Mouse (Mus musculus): Measurements from ENCODE around the gene Rps6ka5. TPM values are rescaled to one million over a fixed set of nuclear protein-coding genes. Genes with fewer than 3 reads are reported as not detected.

The Rps6ka5 gene
- polyA plus RNA-seq, 1 experiment from 2014 or later, result 3.8 TPM

DNA sequence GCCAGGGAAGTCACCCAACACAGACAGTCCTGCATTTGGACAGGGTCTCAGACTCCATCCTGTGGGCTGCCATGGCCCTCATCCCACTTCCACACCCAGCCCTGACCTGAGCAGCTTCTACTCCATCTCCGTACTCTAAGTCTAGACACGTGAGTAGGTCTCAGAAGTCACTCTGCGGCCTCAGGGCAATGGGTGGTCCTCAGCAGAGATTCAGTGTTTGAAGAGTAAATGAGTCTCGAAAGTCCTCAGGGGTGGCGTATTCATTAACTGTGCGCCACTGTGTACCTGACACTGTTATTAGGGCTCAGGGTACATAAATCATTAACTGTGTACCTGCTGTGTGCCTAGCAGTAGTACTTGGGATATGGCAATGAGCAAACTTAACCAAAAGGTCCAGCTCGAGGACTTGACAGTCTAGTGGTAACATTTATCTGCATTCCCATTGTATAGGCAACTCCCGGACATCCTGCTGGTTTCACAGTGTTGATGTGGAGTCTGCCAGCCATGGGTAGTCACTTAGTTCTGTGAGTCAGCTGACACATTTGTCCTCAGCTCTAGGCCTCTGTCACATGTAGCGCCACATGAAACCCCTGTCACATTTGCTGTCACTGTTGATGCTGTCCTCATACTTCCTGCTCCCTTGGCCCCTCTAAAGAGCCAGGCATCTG lies 217.0 kb downstream of the Rps6ka5 start:
- Histone ChIP-seq H3K36me3 (replicated peaks; ENCODE audit: control insufficient read depth, insufficient read depth, low read depth, low read length) (no peaks in the 10 kb centered on the region; the same call in 1 of the 2 replicates), H3K9ac (replicated peaks; ENCODE audit: low read length) (no peak overlapping the region), H3K4me3 (ENCODE audit: low read depth, low read length) (no peak overlapping the region), H3K9me3 (replicated peaks; ENCODE audit: control insufficient read depth, low read length) (no peaks in the 10 kb centered on the region), H3K27ac (replicated peaks; ENCODE audit: low read depth, low read length) (no peak overlapping the region), H3K4me1 (ENCODE audit: control insufficient read depth, insufficient read depth, low read length) (no peaks in the 10 kb centered on the region), H3K27me3 (ENCODE audit: control insufficient read depth, insufficient read depth, low read length) (no peaks in the 10 kb centered on the region), H3K4me2 (ENCODE audit: low read depth, low read length) (no peak overlapping the region)
- ATAC-seq (replicated peaks; ENCODE audit: insufficient number of reproducible peaks, low FRiP score, low TSS enrichment, low read depth) (no peak), DNase-seq (ENCODE audit: low spot score) (no peak)
- WGBS, result 85% methylated on average over 9 of the region's 9 CpGs

- Histone ChIP-seq H3K27ac (replicated peaks; ENCODE audit: low read depth, low read length) (no peak overlapping the region), H3K36me3 (replicated peaks; ENCODE audit: control insufficient read depth, insufficient read depth, low read depth, low read length) (no peaks in the 10 kb centered on the region; the same call in 1 of the 2 replicates)
Measured at GRCm38 (mm10) chr12:100508668-100509067, 218.1 kb downstream of the Rps6ka5 start.

GRCm38 (mm10) chr12:100505484-100505883 lies 221.3 kb downstream of the Rps6ka5 start:
- no peaks in the 10 kb centered on the region for H3K9me3 ChIP-seq (replicated peaks; ENCODE audit: control insufficient read depth, low read length)
- no peak overlapping the region for H3K27ac ChIP-seq (replicated peaks; ENCODE audit: low read depth, low read length)
- 94% methylated on average over 1 of the region's 1 CpGs for WGBS
- no peak for DNase-seq (ENCODE audit: low spot score)
- H3K36me3 ChIP-seq (replicated peaks; ENCODE audit: control insufficient read depth, insufficient read depth, low read depth, low read length), result no peaks in the 10 kb centered on the region
- no peak overlapping the region for H3K9ac ChIP-seq (replicated peaks; ENCODE audit: low read length)
- H3K27me3 ChIP-seq (ENCODE audit: control insufficient read depth, insufficient read depth, low read length), result no peaks in the 10 kb centered on the region
- ATAC-seq (replicated peaks; ENCODE audit: insufficient number of reproducible peaks, low FRiP score, low TSS enrichment, low read depth), result no peak
- H3K4me1 ChIP-seq (ENCODE audit: control insufficient read depth, insufficient read depth, low read length), result no peaks in the 10 kb centered on the region
- H3K4me2 ChIP-seq (ENCODE audit: low read depth, low read length), result no peak overlapping the region
- H3K4me3 ChIP-seq (ENCODE audit: low read depth, low read length), result no peak overlapping the region

More at GRCm38 (mm10) chr12:100508668-100509067, 218.1 kb downstream of the Rps6ka5 start:
- 85% methylated on average over 5 of the region's 5 CpGs for WGBS
- Histone ChIP-seq H3K4me3 (ENCODE audit: low read depth, low read length) (no peak overlapping the region), H3K4me1 (ENCODE audit: control insufficient read depth, insufficient read depth, low read length) (no peaks in the 10 kb centered on the region), H3K4me2 (ENCODE audit: low read depth, low read length) (no peak overlapping the region), H3K27me3 (ENCODE audit: control insufficient read depth, insufficient read depth, low read length) (no peaks in the 10 kb centered on the region), H3K9ac (replicated peaks; ENCODE audit: low read length) (no peak overlapping the region), H3K9me3 (replicated peaks; ENCODE audit: control insufficient read depth, low read length) (no peaks in the 10 kb centered on the region)
- ATAC-seq (replicated peaks; ENCODE audit: insufficient number of reproducible peaks, low FRiP score, low TSS enrichment, low read depth) (no peak), DNase-seq (ENCODE audit: low spot score) (no peak)

GRCm38 (mm10) chr12:100504585-100504984 lies 222.2 kb downstream of the Rps6ka5 start:
- H3K4me1 ChIP-seq (ENCODE audit: control insufficient read depth, insufficient read depth, low read length), result no peaks in the 10 kb centered on the region
- H3K27ac ChIP-seq (replicated peaks; ENCODE audit: low read depth, low read length), result no peak overlapping the region
- no peaks in the 10 kb centered on the region; the same call in 1 of the 2 replicates for H3K36me3 ChIP-seq (replicated peaks; ENCODE audit: control insufficient read depth, insufficient read depth, low read depth, low read length)
- no peak overlapping the region for H3K9ac ChIP-seq (replicated peaks; ENCODE audit: low read length)
- DNase-seq (ENCODE audit: low spot score), result no peak
- H3K9me3 ChIP-seq (replicated peaks; ENCODE audit: control insufficient read depth, low read length), result no peaks in the 10 kb centered on the region
- 95% methylated on average over 2 of the region's 2 CpGs for WGBS
- H3K4me2 ChIP-seq (ENCODE audit: low read depth, low read length), result no peak overlapping the region
- H3K4me3 ChIP-seq (ENCODE audit: low read depth, low read length), result no peak overlapping the region
- no peaks in the 10 kb centered on the region for H3K27me3 ChIP-seq (ENCODE audit: control insufficient read depth, insufficient read depth, low read length)
- no peak for ATAC-seq (replicated peaks; ENCODE audit: insufficient number of reproducible peaks, low FRiP score, low TSS enrichment, low read depth)

- H3K4me2 ChIP-seq (ENCODE audit: low read depth, low read length), result no peak overlapping the region
- H3K36me3 ChIP-seq (replicated peaks; ENCODE audit: control insufficient read depth, insufficient read depth, low read depth, low read length), result no peaks in the 10 kb centered on the region; the same call in 1 of the 2 replicates
- WGBS, result 84% methylated on average over 4 of the region's 4 CpGs
- no peak overlapping the region for H3K4me3 ChIP-seq (ENCODE audit: low read depth, low read length)
- ATAC-seq (replicated peaks; ENCODE audit: insufficient number of reproducible peaks, low FRiP score, low TSS enrichment, low read depth) (no peak), DNase-seq (ENCODE audit: low spot score) (no peak)
- H3K9me3 ChIP-seq (replicated peaks; ENCODE audit: control insufficient read depth, low read length), result no peaks in the 10 kb centered on the region
- no peaks in the 10 kb centered on the region for H3K27me3 ChIP-seq (ENCODE audit: control insufficient read depth, insufficient read depth, low read length)
- H3K4me1 ChIP-seq (ENCODE audit: control insufficient read depth, insufficient read depth, low read length), result no peaks in the 10 kb centered on the region
- H3K9ac ChIP-seq (replicated peaks; ENCODE audit: low read length), result no peak overlapping the region
- no peak overlapping the region for H3K27ac ChIP-seq (replicated peaks; ENCODE audit: low read depth, low read length)
Measured at GRCm38 (mm10) chr12:100503659-100504058, 223.1 kb downstream of the Rps6ka5 start.

- DNase-seq (ENCODE audit: low spot score), result no peak
- 79% methylated on average over 3 of the region's 3 CpGs for WGBS
- ATAC-seq (replicated peaks; ENCODE audit: insufficient number of reproducible peaks, low FRiP score, low TSS enrichment, low read depth), result no peak
- H3K36me3 ChIP-seq (replicated peaks; ENCODE audit: control insufficient read depth, insufficient read depth, low read depth, low read length), result no peaks in the 10 kb centered on the region; the same call in 1 of the 2 replicates
- H3K4me3 ChIP-seq (ENCODE audit: low read depth, low read length), result no peak overlapping the region
- no peak overlapping the region for H3K9ac ChIP-seq (replicated peaks; ENCODE audit: low read length)
- H3K27me3 ChIP-seq (ENCODE audit: control insufficient read depth, insufficient read depth, low read length), result no peaks in the 10 kb centered on the region
- H3K9me3 ChIP-seq (replicated peaks; ENCODE audit: control insufficient read depth, low read length), result no peaks in the 10 kb centered on the region
- no peak overlapping the region for H3K4me2 ChIP-seq (ENCODE audit: low read depth, low read length)
- no peaks in the 10 kb centered on the region for H3K4me1 ChIP-seq (ENCODE audit: control insufficient read depth, insufficient read depth, low read length)
- no peak overlapping the region for H3K27ac ChIP-seq (replicated peaks; ENCODE audit: low read depth, low read length)
Measured at GRCm38 (mm10) chr12:100502544-100502943, 224.2 kb downstream of the Rps6ka5 start.

GRCm38 (mm10) chr12:100501261-100501660 lies 225.5 kb downstream of the Rps6ka5 start:
- no peaks in the 10 kb centered on the region for H3K27me3 ChIP-seq (ENCODE audit: control insufficient read depth, insufficient read depth, low read length)
- no peaks in the 10 kb centered on the region; the same call in none of the 2 replicates for H3K36me3 ChIP-seq (replicated peaks; ENCODE audit: control insufficient read depth, insufficient read depth, low read depth, low read length)
- 87% methylated on average over 4 of the region's 4 CpGs for WGBS
- H3K9me3 ChIP-seq (replicated peaks; ENCODE audit: control insufficient read depth, low read length), result no peaks in the 10 kb centered on the region
- no peak for ATAC-seq (replicated peaks; ENCODE audit: insufficient number of reproducible peaks, low FRiP score, low TSS enrichment, low read depth)
- H3K4me2 ChIP-seq (ENCODE audit: low read depth, low read length), result no peak overlapping the region
- DNase-seq (ENCODE audit: low spot score), result no peak
- H3K4me3 ChIP-seq (ENCODE audit: low read depth, low read length), result no peak overlapping the region
- H3K27ac ChIP-seq (replicated peaks; ENCODE audit: low read depth, low read length), result no peak overlapping the region
- no peaks in the 10 kb centered on the region for H3K4me1 ChIP-seq (ENCODE audit: control insufficient read depth, insufficient read depth, low read length)
- H3K9ac ChIP-seq (replicated peaks; ENCODE audit: low read length), result no peak overlapping the region

DNA sequence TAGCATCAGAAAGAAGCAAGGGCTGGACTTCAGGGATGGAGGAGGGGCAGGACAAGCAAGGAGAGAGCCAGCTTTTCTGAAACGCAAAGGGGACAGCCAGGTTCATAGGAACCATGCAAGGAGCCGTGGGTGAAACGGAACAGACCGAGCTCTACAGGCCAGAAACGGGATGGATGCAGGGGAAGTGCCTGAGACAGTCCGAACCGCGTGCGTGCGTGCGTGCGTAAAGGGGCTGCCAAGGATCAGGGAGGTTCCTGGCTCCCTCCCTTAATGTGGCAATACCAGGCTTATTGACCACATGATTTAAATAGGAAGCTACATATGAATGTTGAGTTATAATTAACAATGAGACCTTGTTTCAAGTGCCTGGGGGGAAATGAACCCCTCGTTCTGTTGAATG lies 227.3 kb downstream of the Rps6ka5 start:
- Histone ChIP-seq H3K9me3 (replicated peaks; ENCODE audit: control insufficient read depth, low read length) (no peaks in the 10 kb centered on the region), H3K27me3 (ENCODE audit: control insufficient read depth, insufficient read depth, low read length) (no peaks in the 10 kb centered on the region), H3K27ac (replicated peaks; ENCODE audit: low read depth, low read length) (no peak overlapping the region), H3K36me3 (replicated peaks; ENCODE audit: control insufficient read depth, insufficient read depth, low read depth, low read length) (no peaks in the 10 kb centered on the region; the same call in none of the 2 replicates), H3K4me3 (ENCODE audit: low read depth, low read length) (no peak overlapping the region), H3K4me2 (ENCODE audit: low read depth, low read length) (no peak overlapping the region), H3K4me1 (ENCODE audit: control insufficient read depth, insufficient read depth, low read length) (no peaks in the 10 kb centered on the region), H3K9ac (replicated peaks; ENCODE audit: low read length) (no peak overlapping the region)
- ATAC-seq (replicated peaks; ENCODE audit: insufficient number of reproducible peaks, low FRiP score, low TSS enrichment, low read depth) (no peak), DNase-seq (ENCODE audit: low spot score) (no peak)
- WGBS, result 89% methylated on average over 13 of the region's 13 CpGs
